Mouse (Mus musculus) ovary, adult 18-20 months (tissue): Measurements from ENCODE around the gene Adal.
"Not testable (repeated sequence)": the region's sequence is repeated elsewhere in the genome, so short reads cannot be mapped to it uniquely, and the experiment has no call there.

Experiments
- DNase-seq: peaks from one replicate; pipeline ENCODE4 v3.0.0; 2022; ENCODE audit warnings: low spot score, mixed read lengths

Gene Adal

DNA sequence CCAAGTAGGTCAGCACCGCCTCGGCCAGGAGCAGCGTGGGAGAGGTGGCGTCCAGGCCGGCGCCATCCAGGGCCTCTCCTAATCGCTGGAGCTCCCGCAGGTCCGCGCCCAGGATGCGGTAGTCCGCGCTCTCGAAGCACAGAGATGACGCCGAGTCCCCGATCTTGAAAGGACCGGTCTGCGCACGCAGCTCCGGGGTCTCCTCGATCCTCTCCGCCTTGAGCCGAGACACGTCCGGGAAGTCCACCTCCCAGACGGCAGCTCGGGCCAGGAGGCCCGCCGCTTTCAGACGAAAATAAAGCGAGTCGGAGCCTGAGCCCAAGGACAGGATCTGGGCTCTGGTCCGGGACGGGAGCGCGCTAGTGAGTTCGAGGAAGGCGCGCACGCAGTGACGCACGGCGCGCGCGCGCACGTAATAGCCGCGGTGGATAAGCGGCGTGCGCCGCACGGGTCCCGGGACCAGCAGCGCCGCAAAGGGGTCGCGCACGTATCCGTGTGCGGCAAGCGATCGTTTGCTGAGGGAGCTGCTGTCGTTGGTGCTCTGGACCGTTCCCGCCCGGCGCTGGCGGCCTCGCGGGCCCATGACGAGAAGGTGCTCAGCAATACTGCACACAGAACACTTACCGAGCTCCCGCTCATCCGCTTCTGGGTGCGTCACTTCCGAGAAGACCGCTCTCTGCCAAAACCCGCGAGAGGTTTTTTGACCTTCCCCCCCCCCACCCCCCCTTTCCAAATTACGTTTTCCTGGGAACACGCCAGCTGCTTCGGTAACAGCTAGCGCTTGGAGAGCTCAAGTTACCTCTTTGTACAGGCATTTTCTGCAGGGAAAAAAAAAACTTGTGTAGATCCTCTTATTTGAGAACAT lies at the start of gene Adal, which contains the start of gene Lcmt2:
Gene Adal, plus strand, starts transcription at position 411 of the 865 bp plus-strand sequence.
Gene Lcmt2, minus strand, starts transcription at position 636 of the 865 bp plus-strand sequence.
- DNase-seq = peak; percentile 84

DNA sequence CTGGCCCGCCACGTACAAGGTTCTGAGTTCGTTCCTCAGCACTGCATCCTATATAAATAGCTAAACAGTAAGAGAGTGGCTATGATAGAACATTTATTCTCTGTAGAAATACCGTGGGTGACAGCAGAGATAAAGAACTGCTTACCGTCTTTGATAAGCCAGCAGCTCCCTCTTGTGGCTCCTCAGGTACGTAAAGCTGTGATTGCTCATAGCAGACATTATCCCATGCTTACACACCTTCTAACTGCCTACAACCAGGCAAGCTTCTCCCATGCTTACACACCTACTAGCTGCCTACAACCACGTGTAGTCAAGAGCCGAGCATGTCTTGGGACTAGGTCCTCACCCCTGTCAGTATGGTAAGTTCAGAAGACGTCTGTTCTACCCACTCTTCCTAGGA lies 38.2 kb upstream of the Adal start:
- DNase-seq = peak; percentile 14

- no peak for DNase-seq
Measured at GRCm38 (mm10) chr2:121105940-121106339, 34.3 kb upstream of the Adal start.

GRCm38 (mm10) chr2:121109695-121110094 lies 30.5 kb upstream of the Adal start, which contains the start of gene Tgm7:
Gene Tgm7, minus strand, starts transcription at chr2:121109795.
- DNase-seq = no peak

DNA sequence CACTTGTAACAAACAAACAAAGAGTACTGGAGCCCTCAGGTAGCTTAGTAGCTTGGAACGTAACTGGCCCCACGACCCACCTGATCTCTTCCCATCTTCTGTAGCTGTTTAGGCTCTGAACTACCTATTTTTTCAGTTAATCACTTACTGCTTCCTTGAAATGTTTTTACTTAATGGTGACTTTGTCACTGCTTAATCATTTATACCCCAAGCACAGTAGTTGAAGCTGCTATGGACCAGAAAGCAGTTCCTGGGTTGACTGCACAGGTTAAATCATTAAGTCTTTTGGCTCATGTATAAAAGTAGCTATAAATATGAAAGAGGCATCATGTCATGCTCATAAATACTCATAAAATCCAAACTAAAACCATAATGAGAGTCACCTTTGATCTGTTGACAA lies 24.8 kb upstream of the Adal start:
- DNase-seq = no peak

DNA sequence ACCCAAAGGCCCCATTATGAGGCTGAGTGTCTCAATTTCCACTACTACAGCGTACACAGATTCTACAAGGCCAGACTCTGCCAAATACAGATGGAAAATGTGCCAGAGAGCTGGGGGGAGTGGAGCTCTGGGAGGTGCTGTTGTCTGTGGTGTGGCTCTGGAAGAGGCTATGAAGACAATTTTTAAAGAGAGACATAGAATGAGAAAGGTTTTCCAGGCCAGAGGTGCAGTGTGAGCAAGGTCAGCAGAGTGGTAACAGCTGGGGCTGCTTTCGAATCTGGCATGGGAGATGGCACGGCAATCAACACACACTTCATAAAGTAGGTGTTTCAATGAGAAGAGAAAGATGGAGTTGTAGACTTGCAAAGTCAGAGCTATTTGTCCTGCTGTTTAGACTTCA lies 21.0 kb upstream of the Adal start:
- no peak for DNase-seq

DNA sequence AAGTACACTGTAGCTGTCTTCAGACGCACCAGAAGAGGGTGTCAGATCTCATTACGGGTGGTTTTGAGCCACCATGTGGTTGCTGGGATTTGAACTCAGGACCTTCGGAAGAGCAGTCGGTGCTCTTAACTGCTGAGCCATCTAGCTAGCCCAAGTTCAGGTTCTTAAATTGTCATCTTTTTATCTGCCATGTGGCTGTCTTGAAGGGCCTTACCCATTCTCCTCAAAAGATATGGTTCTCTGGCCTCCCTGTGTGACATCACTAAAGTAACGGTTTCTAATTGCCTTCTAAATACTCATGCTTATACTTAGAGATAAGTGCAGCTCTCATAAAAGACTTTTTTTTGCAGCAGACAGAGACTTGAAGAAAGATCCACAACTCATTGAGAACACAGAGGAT lies 13.9 kb upstream of the Adal start:
- not testable (repeated sequence) for DNase-seq

DNA sequence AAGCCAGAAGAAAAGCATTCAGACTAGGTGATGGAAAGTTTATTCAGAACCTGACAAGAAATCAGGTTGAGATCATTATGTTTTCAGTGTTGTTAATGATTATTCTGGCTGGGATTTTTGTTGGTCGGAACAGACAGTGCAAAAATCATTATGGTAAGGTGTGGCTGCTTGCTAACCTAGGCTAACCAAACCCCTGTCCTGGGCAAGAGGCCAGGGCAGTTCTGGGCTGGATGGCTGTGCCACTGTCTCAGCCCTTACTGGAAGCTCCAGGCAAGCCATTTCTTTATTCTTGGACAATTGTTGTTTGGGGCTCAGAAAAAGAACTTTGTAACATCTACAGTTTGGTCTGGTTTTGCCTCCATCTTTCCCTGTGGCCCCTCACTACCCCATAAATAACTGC lies 12.7 kb upstream of the Adal start:
- no peak for DNase-seq

DNA sequence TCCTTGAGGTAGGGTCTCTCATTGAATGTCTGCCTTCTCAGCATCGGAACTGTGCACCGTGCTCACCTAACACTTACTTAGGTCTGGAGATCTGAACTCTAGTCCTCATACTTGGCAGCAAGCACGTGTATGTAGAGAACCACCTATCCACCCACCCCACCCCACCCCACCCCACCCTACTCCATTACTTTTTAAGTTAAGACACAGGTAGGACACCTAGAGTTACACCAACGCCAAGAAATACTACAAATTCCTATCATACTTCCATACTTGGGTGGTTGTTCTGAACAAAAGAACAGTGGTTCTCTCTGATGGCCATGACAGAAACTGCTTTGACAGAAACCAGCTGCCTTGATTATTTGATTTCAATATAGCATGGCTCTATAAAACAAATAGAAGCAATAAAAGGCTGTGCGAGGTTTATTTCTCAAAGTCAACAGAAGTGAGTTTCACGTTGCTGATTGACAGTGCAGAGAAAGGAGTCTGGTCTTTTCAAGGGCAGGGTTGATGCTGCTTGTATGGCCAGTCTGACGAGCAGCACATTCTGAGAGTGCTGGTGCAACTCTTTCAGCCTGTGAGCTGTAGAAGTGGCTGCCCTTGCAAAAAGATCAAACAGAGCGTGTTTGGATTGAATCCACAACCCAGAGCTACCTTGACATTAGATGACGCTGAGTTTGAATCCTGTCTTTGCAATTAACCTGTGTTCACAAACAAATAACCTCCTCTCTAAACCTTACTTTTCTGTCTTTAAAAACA lies 11.2 kb upstream of the Adal start:
- DNase-seq = no peak

- DNase-seq = no peak
Measured at GRCm38 (mm10) chr2:121132822-121133221, 7.4 kb upstream of the Adal start.

- DNase-seq = no peak
Measured at GRCm38 (mm10) chr2:121137371-121137770, 2.9 kb upstream of the Adal start.

DNA sequence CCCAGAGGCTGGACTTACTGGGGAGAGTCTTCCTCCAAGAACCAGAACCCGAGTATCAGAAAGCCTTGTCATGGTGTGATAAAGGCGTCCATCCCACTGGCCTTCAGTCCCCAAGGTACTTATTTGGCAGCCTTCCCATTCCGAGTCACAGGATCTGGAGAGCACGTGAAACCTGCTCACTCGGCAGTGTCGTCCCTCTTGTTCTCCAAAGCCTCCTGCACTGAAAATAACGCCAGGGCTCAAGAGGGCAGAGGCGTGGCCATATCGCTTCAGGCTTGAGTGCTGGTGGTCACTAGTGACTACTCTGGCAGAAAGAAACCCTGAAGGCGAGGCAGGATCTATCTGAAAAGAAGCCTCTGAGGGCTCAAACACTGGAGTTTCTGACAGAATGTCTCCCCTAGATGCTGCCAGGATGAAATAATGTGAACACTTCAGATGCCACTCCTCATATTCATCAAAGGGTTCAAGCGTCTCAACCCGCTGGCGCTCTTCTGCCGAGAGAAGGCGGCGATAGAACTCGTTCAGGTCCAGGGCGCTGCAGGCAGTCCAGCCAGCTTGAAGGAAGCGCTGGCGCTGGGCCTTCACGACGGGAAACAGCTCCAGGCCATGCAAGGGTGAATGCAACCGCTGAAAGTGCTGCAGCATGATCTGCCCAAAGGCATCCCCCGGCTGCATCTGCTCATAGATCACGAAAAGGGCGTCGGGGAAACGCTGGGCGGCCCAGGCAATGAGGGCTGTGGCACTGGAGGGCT lies 786 bp upstream of the Adal start:
- peak; percentile 8 for DNase-seq

DNA sequence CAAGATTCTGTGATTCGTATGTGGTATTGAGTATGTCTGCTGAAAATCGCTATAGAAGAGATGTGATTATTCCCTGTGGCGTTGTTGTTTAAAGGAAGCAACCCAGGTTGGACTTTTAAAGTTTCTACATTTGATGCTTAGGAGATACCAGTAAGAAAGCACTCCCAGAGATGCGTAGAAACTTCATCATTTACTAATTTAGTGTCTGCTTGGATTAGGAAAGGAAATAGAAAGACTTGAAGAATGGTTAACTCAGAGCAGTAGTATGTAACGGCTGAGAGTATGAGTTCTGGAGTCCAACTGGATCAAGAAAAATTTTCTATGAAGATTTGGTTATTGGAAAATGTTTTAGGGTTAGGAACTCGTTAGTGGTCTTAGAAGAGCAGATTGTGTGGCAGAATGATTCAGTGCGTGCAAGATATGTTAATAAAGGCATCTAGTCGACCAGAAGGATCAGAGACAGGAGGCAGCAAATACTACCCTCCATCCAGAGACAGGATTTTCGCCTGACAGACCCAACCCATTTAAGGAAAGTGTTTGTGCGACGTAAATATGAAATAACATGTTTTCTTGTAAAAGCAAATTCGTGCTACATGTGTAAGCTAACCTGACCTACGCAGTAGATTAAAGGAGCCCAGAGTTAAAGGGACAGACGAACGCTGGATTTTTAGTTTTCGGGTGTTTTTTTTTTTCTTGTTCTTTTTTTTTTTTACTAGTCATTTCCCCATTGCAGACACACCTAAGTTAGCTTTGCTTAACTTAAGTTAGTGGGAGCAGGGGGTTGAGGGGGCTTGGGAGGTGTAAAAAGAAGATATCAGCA lies 1.2 kb downstream of the Adal start:
- no peak for DNase-seq

DNA sequence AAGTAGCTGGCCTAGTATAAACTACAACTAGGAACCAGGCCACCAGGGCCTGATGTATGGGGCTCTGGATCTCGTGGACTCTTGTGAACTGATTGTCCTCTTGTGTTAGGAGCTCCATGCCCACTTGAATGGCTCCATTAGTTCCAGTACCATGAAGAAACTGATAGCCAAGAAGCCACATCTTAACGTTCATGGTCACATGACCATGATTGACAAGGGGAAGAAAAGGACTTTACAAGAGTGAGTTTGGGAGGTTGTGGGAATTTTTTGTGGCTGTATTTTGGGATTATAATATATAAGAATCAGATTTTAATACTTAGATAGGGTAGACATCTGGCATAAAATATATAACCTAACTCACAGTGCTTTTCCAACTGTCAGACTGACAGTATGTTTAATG lies 2.2 kb downstream of the Adal start:
- DNase-seq = no peak

DNA sequence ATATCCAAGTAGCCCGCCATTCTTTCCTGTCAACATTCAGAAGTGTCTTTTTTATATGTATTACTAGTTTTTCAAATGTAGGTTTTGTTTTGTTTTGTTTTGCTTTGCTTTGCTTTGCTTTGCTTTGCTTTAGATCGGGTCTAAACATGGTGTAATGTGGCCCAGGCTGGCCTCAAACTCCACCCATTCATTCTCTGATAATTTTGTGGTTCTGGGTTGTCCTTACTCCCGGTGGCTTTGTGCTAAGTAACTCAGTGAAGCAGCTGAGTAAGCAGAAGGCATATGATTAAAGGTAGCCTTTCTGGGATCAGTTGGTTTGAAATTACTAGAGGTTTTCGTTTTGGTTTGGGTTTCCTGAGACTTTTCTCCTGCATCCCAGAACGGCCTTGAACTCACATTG lies 9.5 kb downstream of the Adal start:
- DNase-seq = no peak

DNA sequence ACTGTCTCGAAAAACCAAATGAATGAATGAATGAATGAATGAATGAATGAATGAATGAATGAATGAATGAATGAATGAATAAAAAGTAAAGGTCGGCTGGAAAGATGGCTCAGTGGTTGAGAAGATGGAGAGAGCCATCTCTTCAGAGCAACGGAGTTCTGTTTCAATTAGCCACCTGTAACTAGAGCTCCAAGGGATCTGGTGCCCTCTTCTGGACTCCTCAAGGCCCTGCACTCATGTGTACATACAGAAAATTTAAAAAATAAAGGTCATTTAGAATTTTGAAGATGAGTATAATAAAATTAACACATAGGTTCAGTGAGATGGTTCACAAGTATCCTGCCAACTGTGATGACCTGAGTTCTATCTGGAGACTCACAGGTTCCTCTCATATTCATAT lies 12.9 kb downstream of the Adal start:
- no peak for DNase-seq

GRCm38 (mm10) chr2:121169173-121169572 lies 28.9 kb downstream of the Adal start:
- DNase-seq = no peak

GRCm38 (mm10) chr2:121169902-121170301 lies 29.7 kb downstream of the Adal start:
- DNase-seq = no peak

DNA sequence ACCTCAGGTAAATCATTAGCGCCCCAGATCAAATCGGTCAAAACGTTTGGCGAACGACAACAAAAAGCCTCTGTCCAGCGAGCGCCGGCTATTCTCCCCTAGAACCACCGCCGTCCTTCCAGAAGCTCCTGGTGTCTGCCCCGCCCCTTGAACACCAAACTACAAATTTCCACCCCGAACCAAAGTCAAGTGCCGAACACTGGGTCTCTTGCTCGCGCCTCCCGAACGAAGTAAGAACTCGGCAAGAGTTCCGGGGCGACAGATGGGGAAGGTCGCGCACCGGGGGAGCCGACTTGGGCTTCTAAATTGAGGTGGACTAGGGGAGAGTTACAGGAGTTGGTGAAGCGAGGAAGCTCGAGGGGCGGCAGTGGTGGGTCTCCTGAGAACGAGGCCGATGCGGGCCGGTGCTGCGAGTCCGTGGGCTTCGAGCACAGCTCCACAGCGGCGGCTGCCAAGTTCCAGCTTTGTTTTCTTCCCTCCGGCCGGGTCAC lies 30.3 kb downstream of the Adal start, which contains the start of gene Tubgcp4:
Gene Tubgcp4, plus strand, starts transcription at position 174 of the 491 bp plus-strand sequence.
- peak; percentile 30 for DNase-seq

DNA sequence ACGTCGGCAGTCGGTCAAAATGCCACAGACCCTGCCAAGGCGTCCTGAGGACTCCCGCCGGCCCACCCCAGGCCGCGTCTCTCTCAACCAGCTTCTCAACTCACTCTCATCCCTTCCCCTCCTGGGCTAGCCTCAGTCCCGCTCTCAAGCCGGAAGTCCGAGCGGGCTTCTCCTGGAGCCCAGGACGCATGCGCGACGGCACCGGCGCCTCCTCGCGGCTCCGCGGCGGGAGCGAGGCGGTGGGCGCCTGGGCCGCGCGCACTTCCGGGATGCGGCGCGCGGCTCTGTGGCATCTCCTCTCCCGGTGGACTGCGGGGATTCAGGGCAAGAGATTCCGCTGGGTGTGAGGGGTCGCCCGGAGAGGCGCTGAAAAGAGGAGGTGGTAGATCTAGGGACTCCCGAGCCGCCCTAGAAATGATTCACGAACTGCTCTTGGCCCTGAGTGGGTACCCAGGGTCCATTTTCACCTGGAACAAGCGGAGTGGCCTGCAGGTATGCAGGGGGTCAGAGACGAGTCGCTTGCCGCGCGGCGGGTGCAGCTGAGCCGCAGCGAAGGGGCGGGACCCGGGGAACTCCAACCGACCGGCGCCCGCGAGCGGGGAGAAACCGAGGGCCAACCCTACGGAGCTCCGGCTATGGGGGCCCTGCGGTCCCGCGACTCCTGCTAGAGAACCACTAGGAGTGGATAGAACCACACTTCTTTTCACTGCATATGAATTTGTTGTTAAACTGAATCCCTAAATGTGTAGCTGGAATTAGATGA lies 30.9 kb downstream of the Adal start, which contains the start of gene Zscan29:
Gene Zscan29, minus strand, starts transcription at position 146 of the 763 bp plus-strand sequence.
- DNase-seq = peak; percentile 82
